Mouse (Mus musculus) gastrocnemius, postnatal 25 days (tissue): ENCODE data around the gene Smurf2. TPM values are rescaled to one million over a fixed set of nuclear protein-coding genes. Genes with fewer than 3 reads are reported as not detected.

ENCODE experiments used
- DNase-seq: peaks from one replicate; pipeline ENCODE4 v3.0.0; 2022
- total RNA-seq, 2 experiments: library from RNA; stranded (reverse); gene quantifications; 1 replicate in 1 of 2; 2 replicates in 1 of 2; pipeline ENCODE4 v1.2.3; 2021

Smurf2 gene
- total RNA-seq, 2 experiments from 2014 or later: 22.3 to 23.7 TPM

- no peak for DNase-seq
These were observed 13.3 kb downstream of the Smurf2 start for GRCm38 (mm10) chr11:106907253-106907652.

GRCm38 (mm10) chr11:106905707-106906106 lies 14.8 kb downstream of the Smurf2 start:
- no peak for DNase-seq

- no peak for DNase-seq
These were observed 20.7 kb downstream of the Smurf2 start for GRCm38 (mm10) chr11:106899804-106900203.

DNA sequence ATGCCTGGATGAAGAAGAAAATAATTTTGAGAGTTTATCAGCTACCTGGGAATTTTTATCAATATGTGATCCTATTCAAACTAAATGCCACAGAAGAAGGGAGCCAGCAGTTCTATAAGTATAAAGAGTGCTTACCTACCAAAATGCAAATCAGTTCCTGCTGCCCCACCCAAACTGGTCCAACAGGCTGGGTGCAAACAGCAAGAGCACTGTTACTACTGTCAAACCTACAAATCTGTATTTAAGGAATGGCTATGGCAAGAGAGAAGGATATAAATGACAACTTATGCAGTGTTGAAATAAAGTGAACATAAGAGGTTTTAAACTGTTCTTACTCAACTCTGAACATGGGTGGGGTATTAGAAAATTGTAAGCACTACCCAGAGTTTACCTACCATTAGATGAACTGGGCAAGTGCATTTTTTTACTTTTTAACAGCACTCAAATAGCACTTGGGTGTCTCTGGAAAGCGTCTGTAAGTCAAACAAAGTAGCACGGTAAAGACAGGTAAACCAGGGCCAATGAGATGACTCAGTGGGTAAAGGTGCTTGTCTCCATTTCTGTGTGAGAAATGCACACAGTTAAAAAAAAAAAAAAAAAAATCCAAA lies 23.9 kb downstream of the Smurf2 start:
- no peak for DNase-seq

- DNase-seq: no peak
These were observed 36.9 kb downstream of the Smurf2 start for GRCm38 (mm10) chr11:106883656-106884055.

DNA sequence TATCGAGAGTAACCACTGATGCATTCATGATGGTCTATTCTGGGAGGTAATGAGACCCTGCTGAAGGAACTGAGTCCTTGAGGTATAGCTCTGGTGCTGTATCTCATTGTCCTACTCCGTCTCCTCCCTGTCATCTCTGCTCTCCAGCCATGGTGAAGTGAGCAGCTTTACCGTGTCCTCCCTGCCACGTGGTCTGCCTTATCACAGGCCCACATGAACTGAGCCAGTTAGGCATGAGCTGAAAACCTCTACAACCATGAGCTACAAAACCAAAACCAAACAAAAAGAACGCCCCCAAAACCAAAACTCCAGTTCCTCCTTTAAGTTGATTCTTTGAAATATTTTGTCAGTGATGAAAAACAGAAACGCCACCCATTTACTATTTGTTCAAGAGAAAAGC lies 47.9 kb downstream of the Smurf2 start:
- no peak for DNase-seq

GRCm38 (mm10) chr11:106851438-106851837 lies 69.1 kb downstream of the Smurf2 start:
- no peak for DNase-seq

DNA sequence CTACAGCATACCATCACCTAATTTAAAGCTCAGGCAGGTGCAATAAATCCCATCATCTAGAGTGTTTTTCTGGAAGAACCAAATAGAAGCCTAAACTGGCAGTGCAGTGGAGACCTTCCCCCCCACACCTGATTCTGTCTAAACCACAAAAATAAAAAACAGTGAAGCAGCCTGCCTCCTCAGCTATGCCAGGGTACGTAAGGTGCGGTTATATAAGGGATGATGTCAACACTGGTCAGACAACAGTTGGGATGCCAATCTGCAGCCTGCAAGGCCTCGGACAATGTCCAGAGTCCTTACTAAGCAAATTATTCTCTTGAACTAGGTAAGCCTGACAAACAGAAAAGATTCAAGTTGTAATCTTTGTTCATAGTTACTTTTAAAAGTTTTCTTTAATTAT lies 78.5 kb downstream of the Smurf2 start:
- no peak for DNase-seq

DNA sequence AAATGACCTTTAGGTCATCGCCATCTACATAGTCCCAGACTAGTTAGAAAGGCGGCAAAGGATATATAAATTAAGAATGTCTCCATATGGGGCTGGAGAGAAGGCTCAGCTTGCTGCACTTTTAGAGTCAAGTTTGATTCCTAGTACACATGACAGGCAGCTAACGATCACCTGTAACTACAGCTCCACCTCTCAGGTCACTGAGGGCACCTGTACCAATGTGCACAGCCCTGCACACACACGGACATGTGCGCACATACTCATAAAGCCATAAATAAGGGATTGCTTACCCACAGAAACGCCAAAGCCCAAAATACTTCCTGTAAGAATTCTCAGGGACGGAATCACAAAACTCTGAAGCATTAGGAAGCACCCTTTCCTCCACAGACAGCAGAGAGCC lies 92.4 kb downstream of the Smurf2 start:
- DNase-seq: no peak

- DNase-seq: no peak
These were observed 96.1 kb downstream of the Smurf2 start for GRCm38 (mm10) chr11:106824403-106824802.

DNA sequence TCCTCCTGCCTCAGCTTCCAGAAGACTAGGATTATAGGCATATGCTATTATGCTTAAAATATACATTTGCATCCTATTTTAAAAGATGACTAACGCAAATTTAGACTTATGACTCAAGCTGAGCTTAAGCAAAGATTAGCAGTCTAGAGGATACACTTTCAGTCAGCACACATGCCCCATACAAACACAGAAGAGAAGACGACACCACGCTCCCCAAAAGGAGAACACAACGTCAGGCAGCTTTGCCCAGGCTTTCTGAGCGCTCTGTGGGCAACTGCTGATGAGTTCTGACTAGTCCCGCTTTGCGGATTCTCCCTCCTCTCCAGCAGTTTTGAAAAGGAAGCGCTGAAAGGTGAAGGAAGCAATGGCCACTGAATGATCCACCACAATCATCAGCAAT lies 96.8 kb downstream of the Smurf2 start:
- no peak for DNase-seq

DNA sequence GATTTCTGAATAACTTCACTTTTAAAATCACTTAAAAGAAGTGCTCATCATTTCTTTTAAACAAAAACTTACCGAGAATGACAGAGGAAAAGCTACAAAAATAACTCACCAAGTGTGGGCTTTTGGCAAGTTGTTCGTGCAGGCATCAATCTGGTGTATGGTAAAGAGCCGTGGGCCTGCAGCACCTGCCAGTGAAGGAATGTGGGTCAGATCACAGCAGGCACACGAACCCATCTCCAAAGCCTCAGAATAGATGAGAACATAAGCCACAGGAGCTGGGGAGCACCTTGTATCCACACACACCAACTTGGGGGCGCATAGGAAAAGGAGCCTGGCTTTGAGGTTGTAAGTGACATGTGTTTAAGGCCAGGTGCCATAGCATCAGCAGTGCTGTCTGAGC lies 97.6 kb downstream of the Smurf2 start:
- no peak for DNase-seq

- DNase-seq: no peak
These were observed 98.0 kb downstream of the Smurf2 start for GRCm38 (mm10) chr11:106822491-106822890.

- DNase-seq: no peak
These were observed 99.1 kb downstream of the Smurf2 start for GRCm38 (mm10) chr11:106821397-106821796.

DNA sequence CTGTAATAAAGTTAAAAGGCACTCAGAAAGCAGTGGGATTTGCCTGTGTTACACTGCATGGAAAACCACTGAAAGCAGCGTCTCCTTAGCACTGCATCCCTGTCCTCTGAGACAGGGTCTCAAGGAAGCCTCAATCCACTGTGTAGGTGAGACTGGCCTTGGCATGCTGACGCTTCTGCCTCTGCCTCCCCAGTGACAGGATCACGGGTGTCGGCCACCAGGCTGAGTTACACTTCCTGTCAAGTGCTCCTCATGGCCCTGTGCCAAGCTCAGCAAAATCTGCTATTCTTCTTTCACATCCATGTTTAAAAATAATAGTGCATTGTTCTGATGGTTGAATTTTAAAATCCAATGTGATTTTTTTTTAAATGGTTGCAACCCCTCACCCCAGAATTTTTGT lies 99.5 kb downstream of the Smurf2 start:
- peak; percentile 60 for DNase-seq

GRCm38 (mm10) chr11:106820252-106820651 lies 100.3 kb downstream of the Smurf2 start:
- no peak for DNase-seq

DNA sequence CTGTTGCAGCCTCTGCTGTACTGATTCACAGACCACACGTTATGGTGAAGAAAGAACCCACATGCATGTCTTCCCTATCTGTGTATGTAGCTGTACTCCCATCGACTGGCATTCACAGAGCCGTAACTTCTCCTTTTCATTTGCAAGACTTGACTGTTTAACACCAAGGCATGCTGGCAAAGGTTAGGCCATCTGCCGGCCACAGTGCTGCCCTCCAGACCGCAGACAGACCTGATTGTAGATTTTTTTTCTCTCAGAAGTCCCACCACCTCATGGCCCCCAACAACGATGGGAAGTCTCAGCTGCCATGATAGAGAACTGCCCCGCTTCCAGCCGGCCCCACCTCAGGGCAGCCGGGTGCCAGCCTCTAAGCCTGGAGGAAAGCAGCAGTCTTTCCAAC lies 100.9 kb downstream of the Smurf2 start:
- DNase-seq: no peak

DNA sequence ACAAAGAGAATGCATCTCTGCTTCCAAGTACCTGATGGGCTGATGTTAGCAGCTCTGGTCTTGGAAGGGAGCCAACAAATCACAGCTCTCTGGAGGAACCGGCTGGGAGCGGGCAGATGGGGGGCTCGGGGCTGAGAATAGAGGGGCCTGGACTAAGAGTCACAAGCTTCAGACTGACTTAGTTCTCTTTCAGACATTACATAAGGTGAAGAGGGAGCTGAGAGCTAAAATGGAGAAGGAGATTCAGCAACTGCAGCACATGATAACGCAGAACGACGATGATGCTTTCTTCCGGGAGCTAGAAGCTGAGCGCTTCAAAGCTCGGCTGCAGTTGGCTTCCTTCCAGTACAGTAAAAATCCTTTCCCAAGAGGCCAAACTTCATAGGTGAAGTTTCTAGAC lies 102.2 kb downstream of the Smurf2 start:
- no peak for DNase-seq

GRCm38 (mm10) chr11:106817808-106818207 lies 102.7 kb downstream of the Smurf2 start:
- no peak for DNase-seq

DNA sequence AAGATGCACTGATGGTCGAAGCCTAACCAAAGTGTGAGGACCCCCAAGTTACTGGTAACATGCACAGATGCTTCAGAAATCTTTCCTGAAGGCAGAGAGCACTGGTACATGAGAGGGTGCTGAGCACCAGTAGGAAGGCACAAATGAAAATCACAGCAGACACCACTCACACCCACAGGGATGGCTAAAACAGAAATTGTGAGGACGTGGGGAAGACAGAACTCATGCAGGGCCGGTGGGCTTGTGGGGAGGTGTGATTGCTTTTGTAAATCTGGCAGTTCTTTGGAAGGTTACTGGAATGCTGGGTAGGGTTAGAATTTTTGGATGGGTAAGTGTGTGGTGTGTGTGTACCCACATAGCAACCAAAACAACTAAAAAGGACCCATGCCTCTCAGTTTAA lies 103.4 kb downstream of the Smurf2 start:
- DNase-seq: no peak

DNA sequence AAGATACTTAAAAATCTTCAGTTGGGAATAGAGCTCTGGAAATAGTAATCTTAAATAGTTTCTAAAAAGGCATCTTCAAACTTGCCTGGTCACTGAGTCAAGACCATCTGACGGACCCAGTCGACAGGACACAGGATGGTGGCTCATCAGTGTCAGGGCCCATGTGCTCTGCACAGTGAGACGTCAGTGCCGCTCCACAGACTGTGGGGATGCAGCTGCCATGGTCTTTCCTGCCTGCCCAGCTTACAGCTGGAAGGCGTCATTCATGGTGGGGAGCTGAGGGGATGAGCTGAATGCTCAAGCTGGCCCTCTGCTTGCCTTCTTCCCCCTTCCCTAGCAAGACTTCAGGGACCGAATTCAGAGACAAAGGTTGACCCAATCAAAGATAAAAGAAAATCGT lies 104.2 kb downstream of the Smurf2 start:
- no peak for DNase-seq

DNA sequence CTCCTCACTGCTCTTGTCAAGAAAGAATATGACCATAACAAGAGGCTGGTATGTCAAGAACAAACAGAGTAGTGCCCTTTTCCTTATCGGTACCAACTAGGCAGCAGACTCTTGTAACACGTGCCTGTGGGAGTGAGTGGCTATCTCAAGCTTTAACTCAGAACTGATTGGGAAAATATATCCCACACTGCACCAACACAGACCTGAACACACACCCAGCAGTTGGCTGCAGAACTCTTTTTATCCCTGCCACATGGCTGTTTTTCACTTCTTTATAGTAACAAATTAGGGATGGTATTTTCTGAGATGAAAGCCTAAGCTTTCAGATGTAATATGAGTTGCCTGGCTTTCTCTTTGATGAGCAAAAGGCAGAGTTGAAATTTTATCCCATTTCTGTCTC lies 104.8 kb downstream of the Smurf2 start:
- DNase-seq: no peak

GRCm38 (mm10) chr11:106815331-106815730 lies 105.2 kb downstream of the Smurf2 start:
- DNase-seq: no peak

- DNase-seq: no peak
These were observed 105.8 kb downstream of the Smurf2 start for GRCm38 (mm10) chr11:106814601-106815320.
